Mouse (Mus musculus) heart, adult 2 months (tissue): ENCODE results near the gene Uroc1. TPM values are rescaled to one million over a fixed set of nuclear protein-coding genes. Genes with fewer than 3 reads are reported as not detected.

Experiments used
- DNase-seq, 2 experiments: peaks; one replicate each; pipeline ENCODE4 v3.0.0; 2021
- H3K27ac ChIP-seq: fragments of 200-600 bp; 2 replicates; pipeline ENCODE4 v1.8.1; 2022
- H3K27me3 ChIP-seq: fragments of 200-500 bp; 2 replicates; pipeline ENCODE4 v1.6.1; 2012; ENCODE audit warnings: mild to moderate bottlenecking, low read length, inconsistent platforms, mixed read lengths; ENCODE audit not compliant: control insufficient read depth, insufficient read depth
- H3K36me3 ChIP-seq: fragments of 200-500 bp; 2 replicates; pipeline ENCODE4 v1.6.1; 2012; ENCODE audit warnings: low read length, inconsistent platforms; ENCODE audit not compliant: control insufficient read depth, insufficient read depth
- H3K4me1 ChIP-seq: fragments of 200-500 bp; 2 replicates; pipeline ENCODE4 v1.6.1; 2011; ENCODE audit warnings: low read length; ENCODE audit not compliant: control insufficient read depth, insufficient read depth
- H3K4me3 ChIP-seq: fragments of 200-600 bp; 2 replicates; pipeline ENCODE4 v1.8.1; 2022
- H3K79me2 ChIP-seq: fragments of 200-500 bp; replicated peaks from 2 replicates; pipeline ENCODE4 v1.6.1; 2012; ENCODE audit warnings: mild to moderate bottlenecking, inconsistent platforms, low read length, moderate library complexity, mixed read lengths; ENCODE audit not compliant: control insufficient read depth, insufficient read depth
- H3K9ac ChIP-seq: fragments of 200-500 bp; 2 replicates; pipeline ENCODE4 v1.6.1; 2012; ENCODE audit warnings: low read depth, mild to moderate bottlenecking, control low read depth, inconsistent platforms, low read length, mixed read lengths
- CTCF ChIP-seq: fragments of 200-600 bp; IDR thresholded peaks from 2 replicates; pipeline ENCODE4 v1.8.1; 2022; ENCODE audit warnings: antibody characterized with exemption, mild to moderate bottlenecking, moderate library complexity
- EP300 ChIP-seq: fragments of 200-500 bp; IDR thresholded peaks from 2 replicates; pipeline ENCODE4 v1.6.1; 2011; ENCODE audit warnings: low read depth, low read length, control low read depth; ENCODE audit not compliant: insufficient read depth
- POLR2A ChIP-seq: fragments of 200-500 bp; IDR thresholded peaks from 2 replicates; pipeline ENCODE4 v1.6.1; 2011; ENCODE audit warnings: mild to moderate bottlenecking, low read depth, low read length, control low read depth; ENCODE audit not compliant: insufficient read depth
- WGBS: fragments of 180-500 bp; shearing (Covaris S2); methylation state at CpG from one replicate; pipeline ENCODE4 v1.1.7; 2018; 5-methylcytosine and 5-hydroxymethylcytosine counted together
- intact Hi-C: fragments of 180-260 bp; cut with DNase I; formaldehyde crosslinking; loops from one replicate; pipeline ENCODE4 v1.15.1; 2025
- long read RNA-seq: library from polyadenylated mRNA; stranded (forward); transcript quantifications from one replicate; pipeline ENCODE4 v2.0.0, GENCODE M21; 2021
- polyA plus RNA-seq: library from polyadenylated mRNA; depleted of rRNA; stranded (reverse); fragments of >200 nt; gene quantifications from 2 replicates; pipeline ENCODE4 v1.2.3, GENCODE M21; 2012; rRNA removed
- total RNA-seq, 2 experiments: library from RNA; stranded (reverse); gene quantifications; 2 replicates each; pipeline ENCODE4 v1.2.3; 2021

Uroc1 gene
- total RNA-seq (not detected), polyA plus RNA-seq (0.12 TPM in 1 of 2 replicates, not detected in the other)
- long read RNA-seq: 0 reads

GRCm38 (mm10) chr6:90332561-90333425 lies at the start of gene Uroc1:
Gene Uroc1 (plus strand): TSS chr6:90333284.
- WGBS: 75% methylated on average over 7 of the region's 7 CpGs
- H3K79me2 ChIP-seq: no peaks in the 10 kb centered on the region
- no peak within 1 kb of the TSS for H3K27ac ChIP-seq
- intact Hi-C loops: no loop called here
- no peaks in the 10 kb centered on the region for H3K4me1 ChIP-seq
- H3K27me3 ChIP-seq: no peaks in the 10 kb centered on the region
- TF ChIP-seq CTCF (no peak), EP300 (no peak), POLR2A (no peak)
- no peaks in the 10 kb centered on the region for H3K36me3 ChIP-seq
- no peak within 1 kb of the TSS for H3K4me3 ChIP-seq
- H3K9ac ChIP-seq: no peak within 1 kb of the TSS
- DNase-seq: no peak

GRCm38 (mm10) chr6:90288265-90288664 lies 44.8 kb upstream of the Uroc1 start:
- H3K36me3 ChIP-seq: no peaks in the 10 kb centered on the region
- H3K4me1 ChIP-seq: no peaks in the 10 kb centered on the region
- no peak overlapping the region for H3K9ac ChIP-seq
- no peak overlapping the region for H3K4me3 ChIP-seq
- H3K79me2 ChIP-seq: no peaks in the 10 kb centered on the region
- no peak for DNase-seq
- WGBS: 50% methylated on average over 12 of the region's 12 CpGs
- no peaks in the 10 kb centered on the region for H3K27me3 ChIP-seq
- intact Hi-C loops: no loop called here
- TF ChIP-seq CTCF: peak; percentile 53
- no peak for TF ChIP-seq POLR2A
- no peak for TF ChIP-seq EP300
- H3K27ac ChIP-seq: no peak overlapping the region

GRCm38 (mm10) chr6:90300919-90301318 lies 32.2 kb upstream of the Uroc1 start, which contains the start of gene BC048671:
Gene BC048671 (plus strand): TSS chr6:90301219.
- DNase-seq: no peak
- intact Hi-C loops: no loop called here
- H3K9ac ChIP-seq: no peak within 1 kb of the TSS
- H3K79me2 ChIP-seq: no peaks in the 10 kb centered on the region
- no peak within 1 kb of the TSS for H3K27ac ChIP-seq
- no peaks in the 10 kb centered on the region for H3K4me1 ChIP-seq
- no peaks in the 10 kb centered on the region for H3K36me3 ChIP-seq
- no peak for TF ChIP-seq EP300
- TF ChIP-seq CTCF: no peak
- no peak for TF ChIP-seq POLR2A
- no peaks in the 10 kb centered on the region for H3K27me3 ChIP-seq
- H3K4me3 ChIP-seq: no peak within 1 kb of the TSS
- WGBS: 78% methylated on average over 1 of the region's 1 CpGs

- intact Hi-C loops: no loop called here
- Histone ChIP-seq H3K27ac (no peak overlapping the region), H3K9ac (no peak overlapping the region), H3K27me3 (no peaks in the 10 kb centered on the region), H3K79me2 (no peaks in the 10 kb centered on the region), H3K4me3 (no peak overlapping the region), H3K36me3 (no peaks in the 10 kb centered on the region), H3K4me1 (no peaks in the 10 kb centered on the region)
- WGBS: 73% methylated on average over 6 of the region's 6 CpGs
- DNase-seq: no peak
- TF ChIP-seq CTCF: no peak
- TF ChIP-seq EP300: no peak
- no peak for TF ChIP-seq POLR2A
These were observed 26.6 kb upstream of the Uroc1 start for GRCm38 (mm10) chr6:90306315-90306975.

- Histone ChIP-seq H3K36me3 (no peaks in the 10 kb centered on the region), H3K27me3 (no peaks in the 10 kb centered on the region), H3K79me2 (no peaks in the 10 kb centered on the region), H3K9ac (no peak overlapping the region), H3K4me1 (no peaks in the 10 kb centered on the region), H3K27ac (no peak overlapping the region), H3K4me3 (no peak overlapping the region)
- no peak for TF ChIP-seq EP300
- no peak for TF ChIP-seq POLR2A
- TF ChIP-seq CTCF: no peak
- 80% methylated on average over 87 of the region's 87 CpGs for WGBS
- DNase-seq: no peak
- intact Hi-C loops: no loop called here
These were observed 24.0 kb upstream of the Uroc1 start for GRCm38 (mm10) chr6:90308839-90309778.
